In genomic region chr6:71527056-71527455, GRCm38 (mm10) we compare ENCODE assay signal across 23 mouse cellular contexts. TPM values are rescaled to one million over a fixed set of nuclear protein-coding genes. Genes with fewer than 3 reads are reported as not detected.
DNase-seq lines count a peak whose midpoint lies in the region; ATAC-seq lines count a peak whose summit lies in the region.
"Had no signal": no experiment of that assay in that cellular context is flagged by ENCODE, and none has a peak within 500 bp of the region (broad histone marks: within the 10 kb centered on the region; RNA-seq: fewer than 3 reads in every experiment).

No protein-coding gene starts in this region.

- no peaks in the 10 kb centered on the region for H3K27me3 ChIP-seq in forebrain, embryonic 13.5 days
- H3K27me3 ChIP-seq in forebrain, embryonic 10.5 days (ENCODE audit: poor library complexity, severe bottlenecking), result no peaks in the 10 kb centered on the region
- H3K27me3 ChIP-seq: neural tube, embryonic 12.5 days; Patski had no signal

- no peak overlapping the region for H3K9ac ChIP-seq in forebrain, embryonic 13.5 days
- H3K9ac ChIP-seq: forebrain, postnatal 0 days; liver, embryonic 12.5 days; neural tube, embryonic 12.5 days had no signal

- no peaks in the 10 kb centered on the region for H3K4me1 ChIP-seq in forebrain, embryonic 13.5 days
- no peaks in the 10 kb centered on the region for H3K4me1 ChIP-seq in forebrain, embryonic 10.5 days
- H3K4me1 ChIP-seq: heart, embryonic 10.5 days; liver, embryonic 12.5 days; midbrain, embryonic 10.5 days; neural tube, embryonic 12.5 days had no signal

- no peak for DNase-seq in forebrain, embryonic 10.5 days (ENCODE audit: extremely low spot score, low spot score)
- peak; percentile 54 for DNase-seq in left cerebral cortex, postnatal 4 days
- no peak for DNase-seq in left cerebral cortex, postnatal 25 days (ENCODE audit: low spot score in 2 of 2)
- peak; percentile 64 for DNase-seq in cerebellum, adult 8-10 months
- no peak for DNase-seq in thymus, postnatal 4 days
- DNase-seq in layer of hippocampus, postnatal 14 days (ENCODE audit: low spot score in 2 of 2), result no peak
- DNase-seq: adrenal gland, adult 8-10 months; forebrain, postnatal 0 days; gastrocnemius, postnatal 36 days; heart, postnatal 10 days; kidney, adult 8-10 months; kidney, postnatal 14 days; lung, adult 2 months; lung, postnatal 36 days; right cerebral cortex, adult 18-20 months had no signal

- H3K27ac ChIP-seq in forebrain, embryonic 13.5 days, result no peak overlapping the region
- H3K27ac ChIP-seq in forebrain, embryonic 10.5 days, result no peak overlapping the region
- H3K27ac ChIP-seq: heart, embryonic 10.5 days; liver, embryonic 12.5 days; midbrain, embryonic 10.5 days; neural tube, embryonic 12.5 days had no signal

- H3K4me3 ChIP-seq in forebrain, embryonic 13.5 days, result no peak overlapping the region
- no peak overlapping the region for H3K4me3 ChIP-seq in forebrain, embryonic 10.5 days
- H3K4me3 ChIP-seq: erythroblast, embryonic 14.5 days; heart, embryonic 10.5 days; liver, embryonic 12.5 days; midbrain, embryonic 10.5 days; neural tube, embryonic 12.5 days had no signal

- 87% methylated on average over 10 of the region's 10 CpGs for WGBS in forebrain, embryonic 13.5 days
- 90% methylated on average over 10 of the region's 10 CpGs for WGBS in forebrain, embryonic 10.5 days

- 0 out of 2 replicates have a peak, but pooled peaks have one; percentile 24 for ATAC-seq in forebrain, embryonic 13.5 days
- ATAC-seq in erythroblast, adult 5-6 weeks (replicated peaks; ENCODE audit: low FRiP score, poor library complexity, severe bottlenecking), result peak; percentile 47; the same call in 1 of the 2 replicates
- ATAC-seq: forebrain, postnatal 0 days; liver, embryonic 12.5 days; Patski had no signal

- H3K9me3 ChIP-seq in forebrain, embryonic 13.5 days (replicated peaks), result no peaks in the 10 kb centered on the region
- H3K9me3 ChIP-seq in forebrain, embryonic 10.5 days, result no peaks in the 10 kb centered on the region
- H3K9me3 ChIP-seq: heart, embryonic 10.5 days; liver, embryonic 12.5 days; midbrain, embryonic 10.5 days; neural tube, embryonic 12.5 days had no signal

- intact Hi-C loops in left cerebral cortex, postnatal 4 days (cut with DNase I), result no loop called here
- intact Hi-C loops in left cerebral cortex, postnatal 25 days (cut with DNase I), result no loop called here

- peaks cover 6% of the 10 kb centered on the region; the same call in 1 of the 2 replicates for H3K36me3 ChIP-seq in forebrain, embryonic 13.5 days (ENCODE audit: poor library complexity, severe bottlenecking)
- H3K36me3 ChIP-seq in forebrain, embryonic 10.5 days (replicated peaks), result no peaks in the 10 kb centered on the region
- H3K36me3 ChIP-seq: heart, embryonic 10.5 days; liver, embryonic 12.5 days; midbrain, embryonic 10.5 days; neural tube, embryonic 12.5 days had no signal

- no peak overlapping the region for H3K4me2 ChIP-seq in forebrain, embryonic 13.5 days
- H3K4me2 ChIP-seq: liver, embryonic 12.5 days; neural tube, embryonic 12.5 days had no signal

RNA-seq across cellular contexts. Expression of gene Chmp3, which starts 16.5 kb away (rescaled TPM):
- polyA plus RNA-seq in forebrain, embryonic 13.5 days (2015; fragmentation: Nextera tagmentation; extraction: Ambion mirVana), result 48.9 and 54.9 TPM in 2 replicates
- polyA plus RNA-seq in forebrain, embryonic 10.5 days (2016; fragmentation: Nextera tagmentation; extraction: Ambion mirVana), result 45.8 and 46.6 TPM in 2 replicates
- 10 to 100 TPM; 78.0 to 83.9 TPM for total RNA-seq in left cerebral cortex, postnatal 4 days (2021)
- 100 to 1,000 TPM in 1 of 2 experiments, 10 to 100 TPM in 1; 93.8 to 103 TPM for total RNA-seq in left cerebral cortex, postnatal 25 days (2021)
- total RNA-seq in erythroblast, adult 5-6 weeks (2015; ENCODE audit: low replicate concordance), result 35.2 and 58.1 TPM in 2 replicates
- total RNA-seq in erythroblast, adult 5-6 weeks (2017; ENCODE audit: low replicate concordance), result 142 and 194 TPM in 2 replicates
- total RNA-seq in layer of hippocampus, postnatal 14 days (2021), result 10 to 100 TPM; 80.4 to 84.7 TPM

RNA-seq across cellular contexts. Expression of gene Rnf103, which starts 33.4 kb away (rescaled TPM):
- polyA plus RNA-seq in forebrain, embryonic 13.5 days (2015; fragmentation: Nextera tagmentation; extraction: Ambion mirVana), result 16.9 and 18.8 TPM in 2 replicates
- polyA plus RNA-seq in forebrain, embryonic 10.5 days (2016; fragmentation: Nextera tagmentation; extraction: Ambion mirVana), result 9.0 and 9.6 TPM in 2 replicates
- 10 to 100 TPM; 43.9 to 45.4 TPM for total RNA-seq in left cerebral cortex, postnatal 4 days (2021)
- 10 to 100 TPM; 49.8 to 54.0 TPM for total RNA-seq in left cerebral cortex, postnatal 25 days (2021)
- 5.2 and 11.9 TPM in 2 replicates for total RNA-seq in erythroblast, adult 5-6 weeks (2015; ENCODE audit: low replicate concordance)
- total RNA-seq in erythroblast, adult 5-6 weeks (2017; ENCODE audit: low replicate concordance), result 11.5 and 13.4 TPM in 2 replicates
- total RNA-seq in layer of hippocampus, postnatal 14 days (2021), result 10 to 100 TPM; 46.6 to 49.3 TPM

Comparison
In these comparisons a context has a peak if more than half of its experiments do, and no peak if none do; other contexts are left out.
1. DNase-seq: peak in left cerebral cortex, postnatal 4 days (single experiment) and cerebellum, adult 8-10 months (single experiment); none in forebrain, embryonic 10.5 days (single experiment), left cerebral cortex, postnatal 25 days (0 of 2), thymus, postnatal 4 days (single experiment) and layer of hippocampus, postnatal 14 days (0 of 2).